13 mouse cellular contexts compared by ENCODE assay signal in the genomic region with DNA sequence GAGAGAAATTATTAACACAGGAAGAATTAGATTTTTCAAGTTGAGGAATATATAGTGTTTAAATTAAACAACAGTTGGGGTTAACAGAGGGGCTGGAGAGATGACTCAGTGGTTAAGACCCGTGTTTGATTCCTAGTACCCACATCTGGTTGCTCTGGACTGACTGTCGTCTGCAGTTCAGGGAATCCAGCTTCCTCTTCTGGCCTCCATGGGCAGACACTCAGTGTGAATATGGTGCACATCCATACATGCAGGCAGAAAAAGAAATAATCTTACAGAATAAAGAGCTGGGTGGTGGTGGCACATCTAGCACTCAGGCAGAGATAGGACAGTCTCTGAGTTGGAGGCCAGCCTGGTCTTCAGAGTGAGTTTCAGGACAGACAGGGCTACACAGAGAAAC. TPM values are rescaled to one million over a fixed set of nuclear protein-coding genes. Genes with fewer than 3 reads are reported as not detected.
DNase-seq lines count a peak whose midpoint lies in the region; ATAC-seq and TF ChIP-seq lines count a peak whose summit lies in the region.
"Had no signal": no experiment of that assay in that cellular context is flagged by ENCODE, and none has a peak within 500 bp of the region (broad histone marks: within the 10 kb centered on the region; RNA-seq: fewer than 3 reads in every experiment).

No protein-coding gene starts in this region.

- TF ChIP-seq EP300 in MEL (IDR thresholded peaks at IDR 0.05; ENCODE audit: low read depth in 1 of 2, low read length in 2 of 2) = peak in 1 of 2 experiments; percentile 50; a peak in 2 of 4 replicates

- no peak for TF ChIP-seq POLR2A in MEL (IDR thresholded peaks at IDR 0.05; ENCODE audit: control insufficient read depth in 1 of 2, insufficient read depth in 1 of 2, low read depth in 1 of 2, low read length in 2 of 2, poor library complexity in 1 of 2)

- TF ChIP-seq CTCF in MEL (IDR thresholded peaks at IDR 0.05 in 2 of 3, conservative IDR thresholded peaks at IDR 0.05 in 1 of 3; ENCODE audit: control insufficient read depth in 1 of 3, insufficient read depth in 1 of 3, low read depth in 2 of 3, low read length in 3 of 3, poor library complexity in 1 of 3, severe bottlenecking in 1 of 3) = no peak
- TF ChIP-seq CTCF in layer of hippocampus, adult 2 months (conservative IDR thresholded peaks at IDR 0.05) = no peak

- H3K36me3 ChIP-seq in hindbrain, embryonic 12.5 days = peaks cover 41% of the 10 kb centered on the region
- peaks cover 10% of the 10 kb centered on the region for H3K36me3 ChIP-seq in hindbrain, embryonic 11.5 days (ENCODE audit: control insufficient read depth, insufficient read depth, low read length)
- peaks cover 6 to 26% of the 10 kb centered on the region in 2 experiments for H3K36me3 ChIP-seq in MEL (ENCODE audit: control insufficient read depth in 1 of 2, insufficient read depth in 2 of 2, low read length in 2 of 2)
- H3K36me3 ChIP-seq in forebrain, embryonic 16.5 days (ENCODE audit: control insufficient read depth, insufficient read depth) = peaks cover 23% of the 10 kb centered on the region
- peaks cover 11% of the 10 kb centered on the region for H3K36me3 ChIP-seq in midbrain, embryonic 11.5 days (ENCODE audit: control insufficient read depth, insufficient read depth, low read length)

- TF ChIP-seq RAD21 in MEL (IDR thresholded peaks at IDR 0.05; ENCODE audit: low read depth, low read length) = no peak

- no peak overlapping the region for H3K9ac ChIP-seq in hindbrain, embryonic 12.5 days
- H3K9ac ChIP-seq in hindbrain, embryonic 11.5 days (ENCODE audit: low read depth, low read length) = no peak overlapping the region
- H3K9ac ChIP-seq in MEL (ENCODE audit: control insufficient read depth, low read depth, low read length, poor library complexity, severe bottlenecking) = no peak overlapping the region
- H3K9ac ChIP-seq in forebrain, embryonic 16.5 days (replicated peaks; ENCODE audit: low read depth, low read length) = no peak overlapping the region
- 0 out of 2 replicates have a peak overlapping the region, but pooled peaks have one; percentile 9 for H3K9ac ChIP-seq in midbrain, embryonic 11.5 days (ENCODE audit: low read length)
- H3K9ac ChIP-seq: intestine, embryonic 15.5 days had no signal

- H3K4me1 ChIP-seq in hindbrain, embryonic 12.5 days = peaks cover 24% of the 10 kb centered on the region
- 0 out of 2 replicates have a peak, but pooled peaks cover 2% of the 10 kb centered on the region for H3K4me1 ChIP-seq in hindbrain, embryonic 11.5 days (replicated peaks; ENCODE audit: control insufficient read depth, insufficient read depth, low read length)
- peaks cover 7 to 24% of the 10 kb centered on the region in 2 experiments for H3K4me1 ChIP-seq in MEL (ENCODE audit: control insufficient read depth in 1 of 2, insufficient read depth in 2 of 2, low read length in 2 of 2)
- H3K4me1 ChIP-seq in forebrain, embryonic 16.5 days (replicated peaks; ENCODE audit: control insufficient read depth, insufficient read depth, low read length) = peaks cover 29% of the 10 kb centered on the region
- peaks cover 11% of the 10 kb centered on the region; the same call in 1 of the 2 replicates for H3K4me1 ChIP-seq in midbrain, embryonic 11.5 days (ENCODE audit: control insufficient read depth, insufficient read depth, low read length)

- H3K79me2 ChIP-seq in MEL (ENCODE audit: control insufficient read depth, insufficient read depth, low read length, poor library complexity) = peaks cover 21% of the 10 kb centered on the region

- H3K9me3 ChIP-seq in hindbrain, embryonic 12.5 days (replicated peaks) = no peaks in the 10 kb centered on the region
- H3K9me3 ChIP-seq in hindbrain, embryonic 11.5 days (ENCODE audit: control insufficient read depth, low read length) = no peaks in the 10 kb centered on the region
- no peaks in the 10 kb centered on the region for H3K9me3 ChIP-seq in MEL (replicated peaks; ENCODE audit: insufficient read depth, low read length)
- H3K9me3 ChIP-seq in forebrain, embryonic 16.5 days (ENCODE audit: control insufficient read depth, low read length) = no peaks in the 10 kb centered on the region
- H3K9me3 ChIP-seq in midbrain, embryonic 11.5 days (ENCODE audit: control insufficient read depth, low read length) = no peaks in the 10 kb centered on the region
- H3K9me3 ChIP-seq: intestine, embryonic 15.5 days had no signal

- no peak overlapping the region for H3K27ac ChIP-seq in hindbrain, embryonic 12.5 days
- H3K27ac ChIP-seq in hindbrain, embryonic 11.5 days (ENCODE audit: low read depth, low read length) = no peak overlapping the region
- peak overlapping the region; percentile 28; the same call in 1 of the 2 replicates for H3K27ac ChIP-seq in MEL (ENCODE audit: control insufficient read depth, low read depth, low read length)
- no peak overlapping the region for H3K27ac ChIP-seq in forebrain, embryonic 16.5 days (ENCODE audit: low read length)
- no peak overlapping the region for H3K27ac ChIP-seq in midbrain, embryonic 11.5 days (ENCODE audit: low read depth, low read length)
- H3K27ac ChIP-seq in layer of hippocampus, adult 2 months = no peak overlapping the region
- H3K27ac ChIP-seq: intestine, embryonic 15.5 days had no signal

- ATAC-seq in hindbrain, embryonic 12.5 days (ENCODE audit: low FRiP score) = no peak
- no peak for ATAC-seq in hindbrain, embryonic 11.5 days (ENCODE audit: low FRiP score)
- ATAC-seq in forebrain, embryonic 16.5 days = no peak
- ATAC-seq in midbrain, embryonic 11.5 days (ENCODE audit: low FRiP score) = no peak
- ATAC-seq: intestine, embryonic 15.5 days had no signal

- no peak for DNase-seq in hindbrain, embryonic 11.5 days (ENCODE audit: low spot score)
- peak; percentile 62 for DNase-seq in MEL (ENCODE audit: low read depth, low spot score)
- DNase-seq in midbrain, embryonic 11.5 days (ENCODE audit: low spot score, missing footprints) = peak; percentile 64
- DNase-seq in layer of hippocampus, adult 2 months (ENCODE audit: low spot score in 2 of 2) = no peak
- DNase-seq in embryo, embryonic 9.5 days (ENCODE audit: extremely low spot score) = no peak
- no peak for DNase-seq in adipocyte (ENCODE audit: low spot score)
- DNase-seq: gastrocnemius, postnatal 10 days; spleen, adult 18-20 months; thymus, postnatal 25 days had no signal

- no peak overlapping the region for H3K4me3 ChIP-seq in hindbrain, embryonic 12.5 days
- H3K4me3 ChIP-seq in hindbrain, embryonic 11.5 days (ENCODE audit: low read depth, low read length) = no peak overlapping the region
- H3K4me3 ChIP-seq in MEL (ENCODE audit: control insufficient read depth in 1 of 2, insufficient read depth in 1 of 2, low read depth in 2 of 2, low read length in 2 of 2) = no peak overlapping the region
- H3K4me3 ChIP-seq in forebrain, embryonic 16.5 days (replicated peaks; ENCODE audit: low read length) = no peak overlapping the region
- no peak overlapping the region for H3K4me3 ChIP-seq in midbrain, embryonic 11.5 days (ENCODE audit: low read depth, low read length)
- no peak overlapping the region for H3K4me3 ChIP-seq in layer of hippocampus, adult 2 months

- no peaks in the 10 kb centered on the region for H3K27me3 ChIP-seq in hindbrain, embryonic 12.5 days
- no peaks in the 10 kb centered on the region for H3K27me3 ChIP-seq in hindbrain, embryonic 11.5 days (ENCODE audit: control insufficient read depth, insufficient read depth, low read length)
- no peaks in the 10 kb centered on the region for H3K27me3 ChIP-seq in MEL (ENCODE audit: control insufficient read depth in 1 of 2, insufficient read depth in 2 of 2, low read length in 2 of 2)
- H3K27me3 ChIP-seq in forebrain, embryonic 16.5 days (replicated peaks; ENCODE audit: control insufficient read depth, insufficient read depth, low read length) = no peaks in the 10 kb centered on the region
- no peaks in the 10 kb centered on the region for H3K27me3 ChIP-seq in midbrain, embryonic 11.5 days (ENCODE audit: control insufficient read depth, insufficient read depth, low read length)
- H3K27me3 ChIP-seq: intestine, embryonic 15.5 days had no signal

- peak overlapping the region; percentile 67 for H3K4me2 ChIP-seq in hindbrain, embryonic 12.5 days (replicated peaks)
- no peak overlapping the region for H3K4me2 ChIP-seq in hindbrain, embryonic 11.5 days (replicated peaks; ENCODE audit: low read depth, low read length)
- H3K4me2 ChIP-seq in forebrain, embryonic 16.5 days (ENCODE audit: low read length) = peak overlapping the region; percentile 80; the same call in 1 of the 2 replicates
- H3K4me2 ChIP-seq in midbrain, embryonic 11.5 days = no peak overlapping the region

- 79% methylated on average over 2 of the region's 2 CpGs for WGBS in hindbrain, embryonic 12.5 days
- WGBS in hindbrain, embryonic 11.5 days = 84% methylated on average over 2 of the region's 2 CpGs
- 81% methylated on average over 2 of the region's 2 CpGs for WGBS in forebrain, embryonic 16.5 days
- 85% methylated on average over 2 of the region's 2 CpGs for WGBS in midbrain, embryonic 11.5 days

RNA-seq across cellular contexts. Expression of gene Hint1, which starts 2.3 kb away (rescaled TPM):
- polyA plus RNA-seq in hindbrain, embryonic 12.5 days (2016; fragmentation: Nextera tagmentation; extraction: Ambion mirVana) = 642 and 656 TPM in 2 replicates
- polyA plus RNA-seq in hindbrain, embryonic 11.5 days (2014; fragmentation: Nextera tagmentation; extraction: Ambion mirVana) = 654 and 669 TPM in 2 replicates
- 567 and 640 TPM in 2 replicates for total RNA-seq in MEL (2012; rRNA removed)
- 1,000 to 10,000 TPM in 1 of 2 experiments, 100 to 1,000 TPM in 1; 529 to 2,790 TPM for polyA plus RNA-seq in MEL (2012; ENCODE audit: insufficient read depth in 1 of 2, insufficient read length in 2 of 2, low read depth in 1 of 2, low replicate concordance in 2 of 2, missing spikeins in 1 of 2)
- polyA plus RNA-seq in forebrain, embryonic 16.5 days (2015; fragmentation: Nextera tagmentation; extraction: Ambion mirVana) = 685 and 697 TPM in 2 replicates
- polyA plus RNA-seq in midbrain, embryonic 11.5 days (2014; fragmentation: Nextera tagmentation; extraction: Ambion mirVana) = 694 and 720 TPM in 2 replicates
- total RNA-seq in layer of hippocampus, adult 2 months (2021) = 100 to 1,000 TPM; 252 to 273 TPM

RNA-seq across cellular contexts. Expression of gene Lyrm7, which starts 7.7 kb away (rescaled TPM):
- 5.5 and 10.8 TPM in 2 replicates for polyA plus RNA-seq in hindbrain, embryonic 12.5 days (2016; fragmentation: Nextera tagmentation; extraction: Ambion mirVana)
- polyA plus RNA-seq in hindbrain, embryonic 11.5 days (2014; fragmentation: Nextera tagmentation; extraction: Ambion mirVana) = 9.7 and 11.2 TPM in 2 replicates
- 12.3 and 12.7 TPM in 2 replicates for total RNA-seq in MEL (2012; rRNA removed)
- polyA plus RNA-seq in MEL (2012; ENCODE audit: insufficient read depth in 1 of 2, insufficient read length in 2 of 2, low read depth in 1 of 2, low replicate concordance in 2 of 2, missing spikeins in 1 of 2) = 100 to 1,000 TPM in 1 of 2 experiments, 10 to 100 TPM in 1; 20.9 to 188 TPM
- polyA plus RNA-seq in forebrain, embryonic 16.5 days (2015; fragmentation: Nextera tagmentation; extraction: Ambion mirVana) = 14.2 and 17.6 TPM in 2 replicates
- polyA plus RNA-seq in midbrain, embryonic 11.5 days (2014; fragmentation: Nextera tagmentation; extraction: Ambion mirVana) = 5.2 and 5.8 TPM in 2 replicates
- total RNA-seq in layer of hippocampus, adult 2 months (2021) = 10 to 100 TPM; 28.7 to 30.9 TPM

RNA-seq across cellular contexts. Expression of gene Gpx3, which starts 33.8 kb away (rescaled TPM):
- polyA plus RNA-seq in hindbrain, embryonic 12.5 days (2016; fragmentation: Nextera tagmentation; extraction: Ambion mirVana) = 67.5 and 68.6 TPM in 2 replicates
- 91.4 and 114 TPM in 2 replicates for polyA plus RNA-seq in hindbrain, embryonic 11.5 days (2014; fragmentation: Nextera tagmentation; extraction: Ambion mirVana)
- total RNA-seq in MEL (2012; rRNA removed) = 0.12 TPM in 1 of 2 replicates, not detected in the other
- under 1 TPM in 1 of 2 experiments, not detected in 1; 0.15 TPM for polyA plus RNA-seq in MEL (2012; ENCODE audit: insufficient read depth in 1 of 2, insufficient read length in 2 of 2, low read depth in 1 of 2, low replicate concordance in 2 of 2, missing spikeins in 1 of 2)
- polyA plus RNA-seq in forebrain, embryonic 16.5 days (2015; fragmentation: Nextera tagmentation; extraction: Ambion mirVana) = 17.4 and 18.0 TPM in 2 replicates
- 57.2 and 60.5 TPM in 2 replicates for polyA plus RNA-seq in midbrain, embryonic 11.5 days (2014; fragmentation: Nextera tagmentation; extraction: Ambion mirVana)
- 1 to 10 TPM; 3.9 to 4.0 TPM for total RNA-seq in layer of hippocampus, adult 2 months (2021)
- total RNA-seq: neutrophil, adult 5-6 weeks had no signal

Comparison
In these comparisons a context has a peak if more than half of its experiments do, and no peak if none do; other contexts are left out.
1. H3K4me2 ChIP-seq: peak in hindbrain, embryonic 12.5 days (single experiment) and forebrain, embryonic 16.5 days (single experiment); none in hindbrain, embryonic 11.5 days (single experiment) and midbrain, embryonic 11.5 days (single experiment).
2. DNase-seq: peak in MEL (single experiment) and midbrain, embryonic 11.5 days (single experiment); none in hindbrain, embryonic 11.5 days (single experiment), layer of hippocampus, adult 2 months (0 of 2), embryo, embryonic 9.5 days (single experiment) and adipocyte (single experiment).
3. RNA of gene Gpx3, which starts 33.8 kb away (polyA plus RNA-seq): 91.4 to 114 TPM in hindbrain, embryonic 11.5 days, 67.5 to 68.6 TPM in hindbrain, embryonic 12.5 days, 57.2 to 60.5 TPM in midbrain, embryonic 11.5 days and 17.4 to 18.0 TPM in forebrain, embryonic 16.5 days; 0.15 TPM in MEL; every median in the first group is over 10 times any median in the second.